Mouse (Mus musculus) WW6 (cell line): ENCODE results near the gene Nt5dc3.
A peak's percentile ranks its signal among the peaks of the same experiment; 100 is the strongest.

Source experiments
- DNase-seq: peaks from one replicate; pipeline ENCODE4 v3.0.0-alpha.2; 2013; ENCODE audit warnings: low read depth, low spot score

The Nt5dc3 gene

DNA sequence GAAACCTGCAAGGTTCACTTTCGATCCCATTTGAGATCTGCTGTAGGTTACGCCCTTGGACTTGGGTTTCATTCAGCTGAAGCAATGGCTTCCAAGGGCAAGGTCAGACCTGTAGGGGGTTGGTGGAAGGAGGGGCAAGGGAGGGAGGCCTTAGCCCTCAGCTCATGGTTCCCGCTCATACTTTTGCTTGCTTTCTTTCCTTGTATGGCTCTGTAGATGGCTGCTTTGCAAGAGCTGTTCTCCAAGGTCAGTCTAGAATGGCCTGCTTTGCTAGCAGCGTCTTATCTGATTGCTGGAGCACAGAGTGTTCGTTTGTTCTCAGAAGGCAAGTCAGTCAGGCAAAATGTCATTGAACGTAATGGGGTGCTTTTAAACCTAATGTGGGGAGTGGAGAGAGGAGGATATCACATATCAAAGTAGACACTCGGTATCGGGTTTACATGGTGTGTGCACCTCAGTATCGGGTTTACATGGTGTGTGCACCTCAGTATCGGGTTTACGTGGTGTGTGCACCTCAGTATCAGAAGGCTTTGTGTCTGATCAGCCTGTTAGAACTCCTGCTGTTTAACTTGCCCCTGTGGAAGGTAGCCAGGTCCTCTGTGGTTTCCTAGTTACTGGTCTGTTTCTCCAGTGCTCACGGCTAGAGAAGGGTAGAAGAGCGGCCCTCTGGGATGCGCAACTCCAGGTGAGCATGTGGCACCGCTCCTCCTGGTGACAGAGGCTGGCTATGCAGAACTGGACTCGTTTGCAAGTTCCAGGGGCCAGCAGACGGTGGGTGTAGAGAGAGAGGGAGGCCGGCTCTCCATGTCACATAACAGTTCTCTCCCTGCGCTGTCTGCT is 35.7 kb downstream of the Nt5dc3 start:
- DNase-seq: no peak

DNA sequence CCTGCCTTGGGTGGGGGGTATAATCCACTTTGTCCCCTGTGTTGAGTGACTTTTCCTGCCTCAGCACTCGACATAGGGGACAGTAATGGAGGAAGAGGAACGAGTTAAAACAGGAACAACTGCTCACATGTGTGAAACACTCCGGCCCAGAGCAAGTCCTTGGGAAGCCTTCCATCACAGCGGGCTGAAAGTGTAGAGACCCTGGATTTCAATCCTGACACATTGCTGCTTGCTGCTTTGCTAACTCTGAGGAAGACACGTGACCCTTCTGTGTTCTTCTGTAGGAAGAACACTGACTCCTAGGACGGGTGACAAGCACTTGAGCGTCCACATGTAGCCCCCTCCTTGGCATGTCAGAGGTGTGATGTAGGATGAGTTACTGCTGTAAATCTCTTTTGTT is 36.3 kb downstream of the Nt5dc3 start:
- no peak for DNase-seq

DNA sequence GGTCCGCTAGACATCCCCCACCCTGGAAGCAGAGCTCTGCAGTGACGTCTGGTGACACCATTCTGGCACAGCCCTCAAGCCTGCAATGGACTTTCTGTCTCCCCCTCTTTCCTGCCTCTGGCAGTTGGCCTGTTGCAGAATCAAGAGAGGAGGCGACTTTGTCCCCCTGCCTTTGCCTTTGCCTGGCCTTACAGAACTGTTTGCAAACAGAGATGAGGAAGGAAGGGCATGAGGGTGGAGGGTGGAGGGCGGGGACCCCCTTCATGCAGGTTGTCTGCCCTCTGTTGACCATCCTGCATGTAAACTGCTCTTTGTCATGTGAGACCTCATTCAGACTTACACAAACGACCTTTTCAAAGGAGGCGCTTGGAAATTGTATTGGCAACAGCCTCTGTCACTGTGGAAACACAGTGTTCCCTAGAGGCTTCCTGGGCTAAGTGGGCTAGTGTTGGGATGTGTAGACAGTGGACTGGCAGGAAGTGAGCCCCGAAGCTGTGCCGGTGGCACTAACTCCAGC is 40.9 kb downstream of the Nt5dc3 start:
- DNase-seq: no peak

DNA sequence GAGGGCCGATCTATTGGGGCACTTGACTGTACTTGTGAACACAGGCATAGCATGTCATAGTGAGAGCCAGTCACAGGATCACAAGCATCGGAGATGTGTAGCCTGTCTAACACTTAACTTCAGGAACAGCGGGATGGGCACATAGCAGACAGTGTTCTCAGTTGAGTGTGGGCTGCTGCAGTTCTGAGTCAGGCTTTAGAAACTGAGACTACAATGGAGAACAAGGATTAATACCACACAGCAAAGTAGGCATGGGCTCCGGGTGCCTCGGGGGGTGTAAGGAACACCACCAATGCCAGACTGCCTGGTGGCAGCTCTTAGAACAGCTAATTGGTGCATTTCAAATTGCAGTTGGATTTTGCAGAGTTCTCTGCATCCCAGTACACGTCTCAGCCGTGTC is 42.2 kb downstream of the Nt5dc3 start:
- DNase-seq: no peak

DNA sequence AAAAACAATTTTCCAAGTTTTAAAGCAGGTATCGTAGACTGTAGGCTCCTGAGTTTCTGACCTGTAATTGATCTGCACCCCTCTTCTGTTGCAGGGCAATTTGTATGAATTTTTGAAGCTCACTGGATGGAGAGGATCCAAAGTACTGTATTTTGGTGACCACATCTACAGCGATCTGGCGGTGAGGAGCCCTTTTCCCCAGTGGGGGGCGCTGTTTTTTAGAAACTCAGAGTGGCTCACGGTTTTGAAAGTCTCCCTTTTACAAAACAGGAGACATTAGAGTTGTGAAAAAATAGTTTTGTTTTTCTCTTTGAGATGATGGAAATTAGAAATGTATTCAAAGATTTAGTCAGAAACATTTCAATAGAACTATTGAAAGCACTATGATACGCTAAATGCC is 45.3 kb downstream of the Nt5dc3 start:
- DNase-seq: no peak

DNA sequence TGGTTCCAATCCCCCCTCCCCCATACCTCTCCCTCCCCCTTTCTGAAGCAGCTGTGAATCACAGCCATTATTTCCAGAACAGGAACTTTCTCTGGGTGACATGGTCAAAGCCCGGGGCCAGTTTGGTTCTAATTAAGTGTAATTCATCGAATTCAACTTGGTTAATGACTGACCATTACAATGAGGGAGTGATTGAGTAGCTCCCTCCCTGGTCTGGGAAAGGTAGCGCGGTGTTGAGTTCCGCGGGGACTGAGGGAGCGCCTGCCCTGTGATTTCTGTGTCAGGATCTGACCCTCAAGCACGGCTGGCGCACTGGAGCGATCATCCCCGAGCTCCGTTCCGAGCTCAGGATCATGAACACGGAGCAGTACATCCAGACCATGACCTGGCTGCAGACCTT is 46.1 kb downstream of the Nt5dc3 start:
- no peak for DNase-seq

DNA sequence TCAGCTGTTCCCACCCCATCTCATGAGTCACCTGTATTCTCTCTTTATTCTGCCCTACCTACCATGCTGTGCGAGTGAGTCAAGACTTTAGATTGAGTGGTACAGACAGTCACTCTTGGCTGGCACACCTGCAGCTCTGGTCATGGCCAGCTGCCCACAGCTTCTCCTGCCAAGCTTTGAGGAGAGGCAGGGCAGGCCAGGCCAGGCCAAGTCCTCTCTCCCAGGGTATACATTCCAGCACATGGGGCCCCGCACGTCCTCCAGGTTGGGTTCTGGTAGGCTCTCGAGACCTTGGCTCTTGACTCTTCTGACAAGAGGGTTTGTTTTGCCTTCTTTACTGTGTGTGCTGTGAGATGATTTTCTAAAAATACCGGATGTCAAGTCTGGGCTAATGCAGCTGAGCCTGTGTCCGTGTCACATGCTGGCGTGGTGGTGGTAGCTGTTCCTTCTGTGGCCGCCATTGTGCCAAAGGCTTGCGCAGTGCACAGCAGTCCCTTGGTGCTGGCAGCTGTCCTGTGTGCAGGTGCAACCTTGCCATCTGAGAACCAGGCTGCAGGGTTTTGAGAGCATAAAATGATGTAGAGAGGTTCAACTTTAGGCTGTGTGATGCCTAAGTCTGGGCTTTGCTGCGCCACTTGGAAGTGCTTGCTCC is 47.2 kb downstream of the Nt5dc3 start:
- DNase-seq: no peak

DNA sequence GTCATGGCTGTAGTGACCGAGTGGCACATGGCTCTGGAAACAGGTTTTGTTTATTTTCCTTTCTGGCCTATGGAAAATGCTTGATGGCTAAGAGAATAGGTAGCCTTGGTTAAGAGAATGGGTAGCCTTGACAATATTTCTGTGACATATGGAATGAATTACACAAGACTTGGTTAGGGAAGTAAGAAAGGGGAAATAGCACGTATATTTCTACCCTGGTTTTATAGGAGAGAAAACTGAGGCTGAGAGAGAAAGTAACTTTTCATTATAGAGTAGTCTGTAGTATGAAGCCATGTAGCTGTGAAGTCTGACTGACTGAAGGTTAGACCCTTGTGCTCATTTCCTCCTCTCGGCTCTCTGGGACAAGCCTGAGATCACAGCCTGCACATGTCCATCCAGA is 48.1 kb downstream of the Nt5dc3 start:
- no peak for DNase-seq

DNA sequence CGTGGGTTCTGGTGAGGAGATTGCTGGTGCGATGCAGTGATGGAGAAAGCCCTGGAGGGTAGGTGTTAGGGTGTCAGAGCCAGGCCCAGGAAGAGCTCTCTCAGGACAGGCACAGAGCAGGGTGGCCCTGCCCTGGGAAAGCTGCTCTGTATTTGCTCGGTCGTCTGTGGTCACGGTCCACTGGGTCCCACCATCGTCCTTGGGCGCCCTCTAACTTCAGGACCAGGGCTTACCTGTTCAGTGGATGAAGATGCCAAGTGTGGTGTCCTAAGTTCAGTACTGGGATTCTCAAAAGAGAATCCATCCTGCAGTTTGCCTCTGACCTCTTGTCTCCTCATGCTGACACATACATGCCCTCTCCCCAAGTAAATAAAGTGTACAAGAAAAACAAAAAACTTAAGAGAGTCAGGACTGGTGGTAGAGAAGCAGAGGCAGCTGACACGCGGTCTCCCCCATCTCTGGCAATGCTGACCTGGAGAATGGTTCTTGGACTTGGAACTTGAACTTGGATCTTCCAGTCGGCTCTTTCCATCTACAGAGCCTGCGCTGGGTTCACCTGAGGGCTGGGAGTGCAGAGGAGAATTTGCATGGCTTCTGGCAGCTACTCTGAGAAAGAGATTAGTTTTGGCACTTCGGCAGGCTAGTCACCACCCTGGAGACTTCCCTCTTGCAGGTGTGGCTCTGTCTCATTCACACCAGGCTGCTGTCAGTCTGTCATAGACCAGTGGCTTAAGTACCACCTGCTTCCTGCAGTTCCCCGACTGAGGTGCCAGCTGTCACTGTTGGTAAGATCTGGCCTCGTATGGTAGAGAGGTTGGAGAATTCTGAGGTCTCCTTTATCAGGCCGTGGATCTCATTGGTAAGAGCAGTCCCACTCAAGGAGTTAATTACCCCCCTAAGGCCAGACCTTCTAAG is 49.7 kb downstream of the Nt5dc3 start:
- no peak for DNase-seq

DNA sequence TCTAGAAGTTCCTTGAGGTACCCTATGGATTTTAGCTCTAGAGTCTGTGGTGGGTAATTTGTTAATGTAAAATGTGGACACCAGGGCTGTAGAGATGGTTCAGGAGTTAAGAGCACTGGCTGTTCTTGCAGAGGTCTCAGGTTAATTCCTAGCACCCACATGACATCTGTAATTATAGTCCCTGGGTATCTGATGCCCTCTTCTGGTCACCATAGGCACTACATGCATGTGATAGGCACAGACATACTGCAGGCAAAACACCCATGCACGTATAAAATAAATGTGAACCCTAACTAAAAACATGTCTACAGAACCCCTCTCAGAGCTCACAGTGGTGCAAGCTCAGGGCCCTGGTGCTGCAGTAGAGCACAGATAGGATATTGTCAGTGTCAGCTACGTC is 50.7 kb downstream of the Nt5dc3 start:
- peak; percentile 28 for DNase-seq

DNA sequence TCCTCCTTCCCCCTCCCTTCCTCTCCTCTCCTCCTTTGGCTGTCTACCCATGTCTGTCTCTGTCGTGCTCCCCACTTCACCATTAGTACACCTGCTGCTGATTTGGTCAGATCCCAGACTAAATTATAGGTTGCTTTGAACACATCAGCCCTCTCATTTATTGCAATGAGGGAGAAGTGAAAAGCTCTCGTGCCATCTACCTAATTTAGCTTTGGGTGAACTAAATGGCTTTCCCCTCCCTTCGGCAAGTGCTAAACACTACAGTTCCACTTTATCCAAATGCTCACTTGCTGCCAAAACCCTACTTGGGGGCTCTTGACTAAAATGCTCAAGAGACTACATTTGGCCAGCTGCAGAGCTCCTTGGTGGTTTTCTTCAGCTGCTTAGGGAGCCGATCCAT is 58.0 kb downstream of the Nt5dc3 start:
- DNase-seq: no peak

DNA sequence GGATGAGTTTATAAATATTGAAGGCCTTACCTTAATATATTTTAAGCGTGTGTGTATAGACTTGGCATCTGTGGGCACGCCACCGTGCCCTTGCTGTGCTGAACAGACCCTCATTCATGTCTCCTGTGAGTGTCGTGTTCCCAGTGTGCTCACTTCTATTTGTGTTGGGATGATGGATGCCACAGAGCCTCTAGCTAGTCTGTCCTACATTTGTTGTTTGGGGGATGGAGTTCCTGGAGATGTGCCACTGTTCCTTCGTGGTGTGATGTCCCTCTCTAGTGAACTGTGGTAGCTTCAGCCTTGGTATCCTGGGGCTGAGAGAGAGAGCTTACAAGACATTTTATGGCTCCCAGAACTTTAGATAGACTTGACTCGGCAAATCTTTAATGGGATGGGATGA is 60.0 kb downstream of the Nt5dc3 start:
- no peak for DNase-seq

DNA sequence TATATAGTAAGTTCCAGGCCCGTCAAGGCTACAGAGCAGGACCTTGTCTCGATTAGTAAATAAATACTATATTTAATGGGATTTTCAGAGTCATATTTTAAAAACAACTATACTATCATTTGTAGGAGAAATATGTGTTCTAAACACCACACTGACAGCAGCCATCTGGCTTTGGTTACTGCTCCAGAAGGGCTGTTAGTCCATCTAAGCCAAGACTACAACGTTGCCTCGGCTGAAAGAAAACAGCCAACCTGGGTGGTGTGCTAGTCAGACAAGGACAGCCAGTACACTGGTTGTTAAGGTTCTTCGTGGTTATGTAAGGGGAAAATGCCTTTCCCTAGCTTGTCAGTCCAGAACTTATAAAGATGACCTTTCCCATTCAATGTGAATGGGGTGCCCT is 63.9 kb downstream of the Nt5dc3 start:
- DNase-seq: no peak

DNA sequence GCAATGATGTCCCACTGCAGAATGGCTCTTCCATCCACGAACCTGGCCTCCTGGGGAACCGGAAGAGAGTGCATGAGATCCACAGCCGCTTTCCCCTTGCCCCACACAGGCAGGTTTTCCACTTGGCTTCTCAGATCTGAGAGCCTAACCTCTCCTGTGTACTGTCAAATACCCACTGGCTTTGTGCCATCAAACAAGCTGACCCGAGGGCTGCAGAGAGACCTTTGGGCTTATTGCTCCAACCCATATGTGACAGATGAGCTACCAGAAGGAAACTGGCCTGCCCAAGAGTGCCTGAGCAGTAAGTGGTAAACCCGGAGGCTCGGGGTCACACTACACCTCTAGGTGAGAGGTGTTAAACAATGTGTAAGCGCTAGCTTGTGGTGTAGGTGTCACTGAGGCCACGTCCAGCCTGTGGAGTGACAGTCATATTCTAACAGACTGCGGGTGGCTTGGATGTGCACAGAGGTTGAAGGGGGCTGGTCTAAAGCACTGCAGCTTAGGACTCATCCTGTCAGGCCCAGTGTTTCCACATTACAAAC is 68.2 kb downstream of the Nt5dc3 start:
- no peak for DNase-seq

DNA sequence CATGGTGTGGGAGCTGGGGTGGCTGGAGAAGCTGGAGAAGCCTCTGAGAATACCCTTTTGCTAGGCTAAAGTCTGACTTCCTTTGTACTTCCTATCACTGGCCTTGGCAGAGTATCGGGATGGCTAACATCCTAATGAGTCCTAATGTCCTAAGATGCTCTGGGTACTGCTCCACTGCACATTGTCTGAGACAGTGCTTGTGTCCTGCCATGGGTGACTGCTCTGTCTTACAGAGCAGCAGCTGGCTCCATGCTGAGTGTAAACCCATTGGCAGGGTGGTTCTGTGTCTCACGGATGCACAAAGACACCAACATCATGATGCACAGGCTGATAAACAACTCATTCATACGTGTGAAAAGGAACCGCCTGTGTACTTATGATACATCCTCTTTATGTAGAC is 70.3 kb downstream of the Nt5dc3 start:
- DNase-seq: no peak

DNA sequence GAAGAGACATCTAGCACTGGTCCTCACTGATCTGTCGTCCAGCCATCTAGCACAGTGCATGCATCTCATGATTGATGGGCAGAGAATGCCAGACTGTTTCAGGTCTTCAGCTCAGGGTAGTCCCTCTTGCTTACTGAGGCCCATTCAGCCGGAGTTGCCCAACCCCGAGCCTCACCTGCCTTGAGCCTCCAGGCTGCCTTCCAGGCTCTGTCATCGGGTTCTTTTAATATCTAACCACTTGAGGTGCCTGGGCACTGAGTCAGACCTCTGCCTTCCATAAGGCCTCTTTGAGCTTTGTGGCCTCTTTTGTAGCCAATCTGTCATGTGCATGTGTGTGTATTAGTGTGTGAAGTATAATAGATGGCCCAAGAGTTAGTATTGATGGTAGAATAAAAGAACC is 70.7 kb downstream of the Nt5dc3 start:
- no peak for DNase-seq

DNA sequence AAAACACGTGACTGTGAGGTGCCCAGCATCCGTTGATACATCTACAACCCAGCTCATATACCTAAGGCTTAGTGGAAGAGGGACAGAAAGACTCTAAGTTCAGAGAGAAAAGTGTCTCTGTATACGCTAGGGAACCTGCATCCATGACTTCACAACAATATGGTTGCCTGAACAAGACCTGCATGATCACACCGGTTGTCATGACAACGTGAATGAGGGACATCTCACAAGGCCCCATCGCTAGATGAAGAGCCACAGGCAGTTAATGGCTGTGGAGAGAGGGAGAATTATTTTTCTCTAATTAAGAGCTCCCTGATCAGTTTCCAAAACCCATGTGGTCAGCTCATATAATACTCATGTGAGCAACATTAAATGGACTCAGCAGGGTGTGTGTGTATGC is 73.4 kb downstream of the Nt5dc3 start:
- no peak for DNase-seq

DNA sequence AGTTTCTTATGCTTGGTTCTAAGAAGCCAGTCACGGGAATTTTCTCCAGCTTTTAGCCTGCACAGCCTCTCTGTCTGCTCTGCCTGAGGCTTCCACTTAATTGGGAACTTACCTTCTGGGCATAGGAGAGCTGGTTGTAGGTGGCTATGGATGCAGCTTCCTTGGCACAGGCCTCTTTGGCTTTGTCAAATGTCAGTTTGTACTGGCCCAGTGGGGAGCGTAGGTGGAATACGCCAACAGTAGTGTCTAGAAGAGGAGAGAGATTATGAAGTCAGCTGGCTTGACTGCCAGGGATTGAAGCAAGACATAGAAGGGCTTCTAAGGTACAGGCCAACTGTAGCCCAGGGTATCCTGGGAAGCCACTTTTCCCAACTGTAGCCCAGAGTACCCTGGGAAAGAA is 74.6 kb downstream of the Nt5dc3 start:
- no peak for DNase-seq

DNA sequence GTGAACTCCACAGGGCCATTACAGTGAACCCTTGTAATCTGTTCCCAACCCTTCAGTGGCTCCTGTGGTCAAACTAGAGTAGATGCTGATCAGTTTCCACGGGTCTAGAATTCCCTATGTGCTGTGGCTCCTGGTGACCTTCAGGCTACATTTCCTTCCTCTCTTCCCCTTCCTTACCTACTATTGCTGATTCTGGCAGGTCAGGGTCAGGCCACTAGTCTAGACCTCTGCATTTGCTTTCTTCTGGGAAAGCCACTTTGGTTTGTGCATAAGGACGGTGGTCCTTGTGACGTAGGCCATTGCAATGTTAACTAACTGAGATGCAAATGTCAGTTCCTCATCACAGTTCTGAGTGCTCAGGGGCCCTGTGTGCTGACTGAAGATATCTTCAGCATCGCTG is 81.6 kb downstream of the Nt5dc3 start:
- no peak for DNase-seq

DNA sequence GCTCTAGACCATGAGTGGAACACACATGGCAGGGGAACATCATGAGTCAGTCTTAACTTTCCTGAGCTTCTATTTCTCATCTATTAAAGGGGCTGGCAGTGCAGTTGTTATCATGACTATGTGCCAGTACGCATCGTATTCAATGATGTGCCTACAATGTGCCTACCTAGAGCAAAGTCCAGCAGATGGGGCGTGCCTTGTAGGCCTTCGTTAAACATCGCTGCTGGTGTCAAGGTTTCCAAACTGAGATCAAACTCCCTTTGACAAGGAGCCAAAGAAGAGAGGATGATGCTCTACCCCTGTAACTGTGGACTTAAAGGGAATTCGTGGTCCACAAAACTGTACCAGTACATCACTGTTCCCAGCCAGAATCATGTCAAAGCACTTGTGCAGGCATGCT is 83.7 kb downstream of the Nt5dc3 start:
- no peak for DNase-seq

DNA sequence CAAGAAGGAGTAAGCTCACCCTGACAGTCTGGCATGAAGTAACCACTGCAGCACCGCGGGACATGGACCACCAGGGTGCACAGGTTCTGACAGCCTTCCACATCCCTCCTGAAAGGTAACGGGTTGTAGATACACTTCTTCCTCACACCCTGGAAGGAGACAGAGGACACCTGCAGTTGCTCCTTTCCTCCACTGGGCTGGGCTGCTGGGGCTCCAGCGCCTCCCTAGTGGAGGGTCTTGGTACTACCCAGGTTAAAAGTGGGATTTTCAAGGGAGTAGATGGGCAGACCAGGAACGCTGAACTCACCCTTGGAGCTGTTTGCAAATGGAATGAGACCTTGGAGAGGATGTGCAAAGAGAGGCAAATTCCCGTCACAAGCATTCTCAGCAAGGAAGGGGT is 84.6 kb downstream of the Nt5dc3 start:
- DNase-seq: peak; percentile 11

DNA sequence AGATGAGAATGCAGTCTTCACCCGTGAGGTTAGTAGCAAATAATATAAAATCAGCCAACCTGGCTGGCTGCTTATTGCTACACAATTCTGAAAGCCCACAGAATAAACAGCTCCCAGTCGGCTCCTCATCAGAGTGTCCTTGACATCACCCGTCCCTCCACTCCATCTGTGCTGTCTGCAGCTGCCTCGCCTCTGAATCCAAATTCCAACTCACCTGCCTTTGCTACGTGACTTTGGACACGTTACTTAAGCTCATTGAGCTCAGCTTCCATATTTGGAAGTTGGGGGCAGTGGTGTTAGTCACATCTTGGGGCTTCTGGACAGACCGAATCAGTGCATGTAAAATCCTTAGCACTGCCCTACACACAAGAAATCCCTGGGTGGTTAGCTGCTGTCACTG is 93.3 kb downstream of the Nt5dc3 start:
- no peak for DNase-seq
